Mouse (Mus musculus) stomach, postnatal 0 days (tissue): ENCODE results near the gene Txndc12. TPM values are rescaled to one million over a fixed set of nuclear protein-coding genes. Genes with fewer than 3 reads are reported as not detected.

Experiments used
- ATAC-seq: fragments of 200-750 bp; cut with Nextera tagmentation; 2 replicates; pipeline ENCODE4 v1.8.0; 2017; ENCODE audit not compliant: low FRiP score, low TSS enrichment
- DNase-seq: peaks from one replicate; pipeline ENCODE4 v3.0.0-alpha.2; 2016; ENCODE audit warnings: low spot score
- H3K27ac ChIP-seq: fragments of 300-500 bp; sonication (generic); replicated peaks from 2 replicates; pipeline ENCODE4 v1.5.1; 2014; ENCODE audit warnings: mild to moderate bottlenecking, control low read depth
- H3K27me3 ChIP-seq: fragments of 300-500 bp; sonication (generic); 2 replicates; pipeline ENCODE4 v1.6.1; 2014; ENCODE audit warnings: low read length; ENCODE audit not compliant: control insufficient read depth, insufficient read depth
- H3K36me3 ChIP-seq: fragments of 300-500 bp; sonication (generic); 2 replicates; pipeline ENCODE4 v1.6.1; 2014; ENCODE audit warnings: low read length, mixed read lengths; ENCODE audit not compliant: control insufficient read depth, insufficient read depth
- H3K4me1 ChIP-seq: fragments of 300-500 bp; sonication (generic); replicated peaks from 2 replicates; pipeline ENCODE4 v1.6.1; 2014; ENCODE audit warnings: antibody characterized with exemption; ENCODE audit not compliant: control insufficient read depth, insufficient read depth
- H3K4me2 ChIP-seq: fragments of 300-500 bp; sonication (generic); replicated peaks from 2 replicates; pipeline ENCODE4 v1.6.1; 2014; ENCODE audit warnings: low read depth, mild to moderate bottlenecking, control low read depth, moderate library complexity
- H3K4me3 ChIP-seq: fragments of 300-500 bp; sonication (generic); 2 replicates; pipeline ENCODE4 v1.5.1; 2014; ENCODE audit warnings: low read depth, low read length, control low read depth
- H3K9ac ChIP-seq: fragments of 300-500 bp; sonication (generic); 2 replicates; pipeline ENCODE4 v1.6.1; 2014; ENCODE audit warnings: mild to moderate bottlenecking, low read length, control low read depth, mixed read lengths
- H3K9me3 ChIP-seq: fragments of 300-500 bp; sonication (generic); 2 replicates; pipeline ENCODE4 v1.6.1; 2016; ENCODE audit warnings: low read length; ENCODE audit not compliant: control insufficient read depth
- CTCF ChIP-seq: IDR thresholded peaks from 2 replicates; pipeline ENCODE4 v1.5.1; 2016; ENCODE audit warnings: antibody characterized with exemption, low read depth, mild to moderate bottlenecking, moderate library complexity
- EP300 ChIP-seq: optimal IDR thresholded peaks from 2 replicates; pipeline ENCODE3; 2016; ENCODE audit warnings: antibody characterized with exemption
- WGBS: fragments of 180-500 bp; shearing (Covaris S2); extraction: QIAGEN DNeasy Blood & Tissue Kit; methylation state at CpG from one replicate; pipeline ENCODE4 v1.1.7; 2014; 5-methylcytosine and 5-hydroxymethylcytosine counted together
- polyA plus RNA-seq: library from polyadenylated mRNA; unstranded; fragments of >200 nt; fragmentation: Nextera tagmentation; extraction: Ambion mirVana; gene quantifications from 2 replicates; pipeline ENCODE4 v1.2.1, GENCODE M21; 2015

Gene Txndc12
- polyA plus RNA-seq, 1 experiment from 2014 or later = 66.7 TPM

DNA sequence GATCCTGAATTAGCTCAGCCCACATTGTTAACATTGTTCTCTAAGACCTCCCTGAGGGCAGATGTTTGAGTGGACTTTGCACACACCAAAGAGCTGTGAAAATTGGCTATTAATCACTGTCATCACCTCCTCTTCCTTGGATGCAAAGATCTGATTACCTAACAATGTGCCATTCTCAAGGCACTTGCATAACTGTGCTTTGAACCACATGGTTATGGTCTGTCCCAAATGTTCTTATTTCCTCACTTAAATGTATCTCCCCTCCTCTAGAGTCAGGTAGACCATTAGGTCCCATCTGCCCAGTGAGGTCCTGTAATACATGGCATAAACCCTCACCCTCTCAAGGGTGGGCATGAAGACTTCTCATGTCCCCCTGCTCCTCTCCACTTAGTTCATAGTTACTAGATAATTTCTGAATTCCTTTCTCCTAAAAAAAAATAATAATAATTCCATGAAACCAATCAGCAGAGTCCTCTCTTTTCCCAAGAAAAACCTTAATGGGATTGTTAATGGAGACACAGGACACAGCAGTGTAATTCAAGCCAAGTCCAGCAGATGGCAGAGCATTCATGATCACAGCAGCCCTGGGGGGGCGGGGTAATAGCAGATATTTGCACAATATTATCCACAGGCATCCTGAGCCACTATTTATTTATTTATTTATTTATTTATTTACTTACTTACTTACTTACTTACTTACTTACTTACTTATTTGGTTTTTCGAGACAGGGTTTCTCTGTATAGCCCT, 36.1 kb upstream of the Txndc12 start:
- 54% methylated on average over 2 of the region's 2 CpGs for WGBS
- peak; percentile 67 for ATAC-seq
- no peak overlapping the region for H3K4me3 ChIP-seq
- no peaks in the 10 kb centered on the region for H3K4me1 ChIP-seq
- peak; percentile 81 for DNase-seq
- H3K27ac ChIP-seq = no peak overlapping the region
- TF ChIP-seq EP300 (no peak), CTCF (peak; percentile 84)
- H3K36me3 ChIP-seq = no peaks in the 10 kb centered on the region
- no peak overlapping the region for H3K4me2 ChIP-seq
- no peaks in the 10 kb centered on the region for H3K27me3 ChIP-seq
- H3K9ac ChIP-seq = no peak overlapping the region
- no peaks in the 10 kb centered on the region for H3K9me3 ChIP-seq

DNA sequence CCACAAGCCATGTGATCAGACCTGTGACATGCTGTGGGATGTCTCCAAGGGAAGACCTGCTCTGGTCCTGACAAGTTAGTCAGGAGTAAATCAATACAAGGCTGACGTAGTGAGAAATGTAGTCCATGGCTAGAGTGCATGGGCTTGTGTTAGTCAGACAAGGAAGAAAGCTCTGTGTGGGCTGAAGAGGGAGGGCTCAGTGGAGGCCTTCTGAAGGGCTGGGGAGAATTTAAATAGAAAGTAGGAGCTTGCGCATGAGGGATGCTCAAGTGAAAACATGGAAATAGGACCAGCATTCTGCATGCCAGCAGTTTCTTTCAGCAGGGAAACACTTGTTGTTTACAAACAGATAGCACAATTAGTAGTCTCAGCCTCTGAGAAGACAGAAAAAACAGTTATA, 30.9 kb upstream of the Txndc12 start:
- ATAC-seq = no peak; the same call in 1 of the 2 replicates
- 73% methylated on average over 2 of the region's 2 CpGs for WGBS
- no peak for DNase-seq
- TF ChIP-seq EP300 = no peak
- no peak for TF ChIP-seq CTCF
- no peaks in the 10 kb centered on the region for H3K4me1 ChIP-seq
- H3K27ac ChIP-seq = no peak overlapping the region
- no peak overlapping the region for H3K4me3 ChIP-seq
- H3K27me3 ChIP-seq = no peaks in the 10 kb centered on the region
- H3K9me3 ChIP-seq = no peaks in the 10 kb centered on the region
- no peak overlapping the region for H3K9ac ChIP-seq
- no peak overlapping the region for H3K4me2 ChIP-seq
- H3K36me3 ChIP-seq = no peaks in the 10 kb centered on the region

DNA sequence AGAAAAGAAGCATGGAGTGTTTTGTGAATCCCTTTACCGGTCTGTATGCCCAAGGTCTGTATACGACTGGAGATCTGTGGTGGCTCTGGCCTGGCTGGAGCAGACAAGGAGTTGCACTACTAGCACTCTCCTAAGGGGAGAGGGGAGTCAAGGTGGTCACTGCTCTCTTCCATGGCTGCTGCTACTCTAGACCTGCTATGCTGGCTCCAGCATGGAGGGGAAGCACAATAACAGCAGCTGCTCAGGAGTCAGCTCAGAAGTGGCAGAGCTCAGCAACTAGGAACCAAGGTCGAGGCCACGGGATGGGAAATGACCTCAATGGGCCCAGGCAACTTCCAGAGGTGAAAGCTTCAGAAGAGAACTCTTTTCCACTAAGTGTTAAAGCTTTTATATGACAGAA, 23.3 kb upstream of the Txndc12 start:
- no peak overlapping the region for H3K4me2 ChIP-seq
- no peak overlapping the region for H3K9ac ChIP-seq
- H3K9me3 ChIP-seq = no peaks in the 10 kb centered on the region
- TF ChIP-seq CTCF (no peak), EP300 (no peak)
- H3K27me3 ChIP-seq = no peaks in the 10 kb centered on the region
- DNase-seq (no peak), ATAC-seq (no peak)
- H3K27ac ChIP-seq = no peak overlapping the region
- WGBS = 76% methylated on average over 4 of the region's 4 CpGs
- no peaks in the 10 kb centered on the region for H3K36me3 ChIP-seq
- H3K4me1 ChIP-seq = no peaks in the 10 kb centered on the region
- no peak overlapping the region for H3K4me3 ChIP-seq

DNA sequence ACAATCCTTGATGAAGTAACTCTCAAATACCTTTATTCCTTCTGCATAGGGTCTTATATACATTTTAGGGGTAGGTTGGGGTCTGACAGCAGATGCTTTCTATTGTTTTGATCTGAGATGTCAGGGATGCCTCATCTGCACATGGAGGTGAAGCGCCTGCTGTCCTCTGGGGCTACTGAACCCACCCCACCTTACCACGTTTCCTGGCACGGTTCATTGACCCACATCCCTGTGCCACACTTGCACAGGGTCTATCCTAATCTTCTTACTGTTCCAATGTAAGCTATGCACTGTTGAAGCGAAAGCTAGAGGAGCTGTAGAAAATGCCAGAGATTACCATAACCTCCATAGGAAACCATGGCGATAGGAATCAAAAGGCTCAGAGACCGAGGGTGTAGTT, 22.9 kb upstream of the Txndc12 start:
- H3K4me1 ChIP-seq = no peaks in the 10 kb centered on the region
- no peak for ATAC-seq

DNA sequence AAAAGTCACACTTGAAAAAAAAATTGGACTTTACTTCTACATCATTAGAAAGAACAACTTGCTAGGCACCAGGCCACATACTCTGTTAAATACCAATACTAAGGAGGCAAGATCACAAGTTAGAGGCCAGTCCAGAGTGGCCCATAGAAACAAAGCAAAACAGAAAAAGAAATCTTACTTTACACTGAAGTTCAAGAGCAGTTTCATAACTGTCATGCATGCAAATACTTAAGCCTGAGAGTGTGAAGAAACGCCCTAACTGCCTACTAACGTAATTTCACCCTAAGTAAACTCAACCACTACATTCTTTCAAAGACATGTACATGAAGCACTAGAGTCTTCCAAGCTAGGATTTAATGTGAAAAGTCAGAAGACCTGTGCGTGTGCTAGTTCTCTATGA, 8.7 kb upstream of the Txndc12 start:
- Histone ChIP-seq H3K9ac (no peak overlapping the region), H3K4me2 (no peak overlapping the region), H3K4me1 (no peaks in the 10 kb centered on the region), H3K27me3 (no peaks in the 10 kb centered on the region), H3K36me3 (peaks cover 18% of the 10 kb centered on the region; the same call in 1 of the 2 replicates), H3K9me3 (no peaks in the 10 kb centered on the region), H3K4me3 (no peak overlapping the region), H3K27ac (no peak overlapping the region)
- DNase-seq (no peak), ATAC-seq (no peak)
- 79% methylated on average over 3 of the region's 3 CpGs for WGBS
- TF ChIP-seq EP300 = no peak
- no peak for TF ChIP-seq CTCF

More for the DNA sequence above, 22.9 kb upstream of the Txndc12 start:
- no peak for DNase-seq
- Histone ChIP-seq H3K4me3 (no peak overlapping the region), H3K9ac (no peak overlapping the region), H3K27me3 (no peaks in the 10 kb centered on the region), H3K9me3 (no peaks in the 10 kb centered on the region), H3K36me3 (no peaks in the 10 kb centered on the region), H3K27ac (no peak overlapping the region), H3K4me2 (no peak overlapping the region)
- TF ChIP-seq EP300 = no peak
- TF ChIP-seq CTCF = no peak
- 74% methylated on average over 6 of the region's 6 CpGs for WGBS

DNA sequence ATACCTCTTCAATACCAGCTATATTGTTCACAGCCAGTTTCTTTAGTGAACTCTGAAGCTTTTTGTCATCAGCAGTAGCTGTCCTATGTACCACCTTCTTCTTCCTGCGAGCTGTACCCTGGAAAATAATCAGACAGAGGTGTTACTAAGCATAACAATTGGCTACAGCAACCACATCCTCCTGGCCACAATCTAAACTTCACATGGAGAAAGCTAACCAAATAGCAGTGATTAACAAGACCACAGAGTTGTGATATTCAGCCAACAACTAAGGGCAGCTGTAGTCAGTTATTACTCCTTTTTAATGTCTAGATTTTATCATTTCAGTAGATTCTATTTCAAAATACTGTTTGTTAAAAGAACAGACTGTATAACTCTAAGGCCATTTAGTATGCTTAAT, 8.3 kb upstream of the Txndc12 start:
- Histone ChIP-seq H3K4me2 (no peak overlapping the region), H3K27ac (no peak overlapping the region), H3K36me3 (peaks cover 18% of the 10 kb centered on the region; the same call in 1 of the 2 replicates), H3K4me3 (no peak overlapping the region), H3K9ac (no peak overlapping the region), H3K9me3 (no peaks in the 10 kb centered on the region), H3K4me1 (no peaks in the 10 kb centered on the region), H3K27me3 (no peaks in the 10 kb centered on the region)
- WGBS = 86% methylated on average over 1 of the region's 1 CpGs
- ATAC-seq = no peak
- TF ChIP-seq EP300 (no peak), CTCF (no peak)
- no peak for DNase-seq
